Mouse (Mus musculus): ENCODE data around the gene Exoc3l. TPM values are rescaled to one million over a fixed set of nuclear protein-coding genes. Genes with fewer than 3 reads are reported as not detected.

Exoc3l gene
- total RNA-seq, 2 experiments from 2014 or later = 1.4 TPM

DNA sequence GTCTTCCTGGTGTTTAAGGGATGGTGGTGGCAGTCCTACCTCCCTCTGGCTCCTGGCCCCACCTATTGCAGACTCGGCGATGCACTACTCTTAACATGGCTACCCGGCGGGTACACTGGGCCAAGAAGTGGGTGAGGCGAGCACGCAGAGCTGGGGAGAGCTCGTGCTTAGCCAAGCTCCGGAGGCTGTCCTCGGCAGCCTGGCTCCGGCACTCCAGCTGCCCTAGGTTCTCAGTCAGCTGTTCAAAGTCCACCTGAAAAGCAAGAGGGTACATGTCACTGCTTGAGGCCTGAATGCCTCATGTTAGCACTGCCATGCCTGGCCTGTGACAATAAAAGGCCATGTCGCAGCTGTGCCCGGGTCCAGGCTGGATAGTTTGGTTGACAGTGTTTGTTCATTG, 34.4 kb upstream of the Exoc3l start:
- Histone ChIP-seq H3K27ac (no peak overlapping the region), H3K4me3 (no peak overlapping the region)
- DNase-seq (ENCODE audit: low spot score in 2 of 2) = no peak
- no peak for TF ChIP-seq CTCF (conservative IDR thresholded peaks at IDR 0.05)

DNA sequence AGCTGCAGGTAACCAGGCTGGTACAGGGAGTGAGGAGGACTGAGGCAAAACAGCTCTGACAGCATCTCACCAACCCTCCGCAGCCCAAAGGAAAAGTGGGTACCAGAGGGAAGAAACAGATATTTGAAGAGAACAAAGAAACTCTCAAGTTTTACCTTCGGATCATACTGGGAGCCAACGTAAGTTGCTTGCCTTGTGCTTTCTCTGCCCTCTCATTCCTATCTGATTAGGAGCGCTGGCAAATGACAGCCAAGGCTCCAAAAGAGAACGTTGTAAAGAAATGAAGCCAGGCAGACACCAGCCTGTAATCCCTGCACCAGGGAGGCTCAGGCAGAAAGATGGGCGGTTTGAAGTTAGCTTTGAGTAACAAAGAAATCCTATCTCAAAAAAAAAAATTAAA, 31.1 kb upstream of the Exoc3l start:
- Histone ChIP-seq H3K4me3 (peak overlapping the region; percentile 99), H3K27ac (peak overlapping the region; percentile 98)
- TF ChIP-seq CTCF (conservative IDR thresholded peaks at IDR 0.05) = no peak
- DNase-seq (ENCODE audit: low spot score in 2 of 2) = no peak

DNA sequence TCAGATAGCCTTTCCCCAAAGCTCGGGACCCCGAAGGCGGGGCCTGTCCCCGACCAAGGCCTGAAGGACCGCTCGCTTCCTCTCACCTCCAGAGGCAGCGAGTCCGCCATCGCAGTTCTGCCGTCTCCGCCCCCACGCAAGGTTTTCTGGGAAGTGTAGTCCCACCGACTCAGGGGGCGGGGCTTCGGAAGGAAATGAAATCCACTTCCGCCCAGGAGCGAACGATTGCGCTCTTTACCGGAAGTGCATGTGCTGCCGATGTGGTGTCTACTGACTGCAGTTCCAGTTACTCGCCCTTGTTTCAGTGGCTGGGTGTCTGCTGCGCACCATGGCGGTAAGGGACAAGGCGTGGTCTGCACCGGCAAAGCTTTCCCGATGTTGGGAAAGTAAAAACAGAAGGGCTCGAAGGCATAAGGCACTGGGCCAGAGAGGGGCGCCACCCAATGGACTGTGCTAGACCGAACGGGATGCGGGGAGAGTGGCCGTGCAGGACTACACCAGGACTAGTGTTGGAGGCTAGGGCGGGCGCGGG, 30.3 kb upstream of the Exoc3l start, which contains the start of the genes Lrrc29 and Tmem208:
Gene Lrrc29 (minus strand): TSS at position 138 of the 532 bp plus-strand sequence.
Gene Tmem208 (plus strand): TSS at position 214 of the 532 bp plus-strand sequence.
- TF ChIP-seq CTCF (conservative IDR thresholded peaks at IDR 0.05) = peak; percentile 66
- peak within 1 kb of the TSS; percentile 98 for H3K27ac ChIP-seq
- DNase-seq (ENCODE audit: low spot score in 2 of 2) = peak; percentile 97
- peak within 1 kb of the TSS; percentile 99 for H3K4me3 ChIP-seq

DNA sequence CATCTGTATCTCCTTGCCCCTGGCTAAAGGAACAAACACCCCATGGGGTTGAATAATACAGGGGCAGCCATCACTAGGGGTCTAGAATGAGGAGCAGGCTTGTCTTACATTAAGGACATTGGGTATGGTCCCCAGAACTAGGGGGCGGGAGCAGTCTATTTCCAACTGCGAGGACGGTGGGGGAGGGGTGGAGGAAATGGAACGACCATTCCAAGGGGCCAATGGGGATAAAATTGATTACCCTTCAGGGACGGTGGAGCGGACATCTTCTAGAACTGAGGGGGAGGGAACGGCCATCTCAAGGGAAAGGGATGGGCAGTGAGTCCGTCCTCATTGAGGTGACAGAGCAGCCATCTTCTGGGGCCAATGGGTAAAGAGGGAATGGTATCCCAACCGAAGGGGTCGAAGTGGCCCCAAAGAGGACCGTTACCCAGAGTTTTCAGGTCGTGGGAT, 29.8 kb upstream of the Exoc3l start:
- DNase-seq (ENCODE audit: low spot score in 2 of 2) = no peak
- no peak for TF ChIP-seq CTCF (conservative IDR thresholded peaks at IDR 0.05)
- H3K4me3 ChIP-seq = peak overlapping the region; percentile 99
- peak overlapping the region; percentile 98 for H3K27ac ChIP-seq

DNA sequence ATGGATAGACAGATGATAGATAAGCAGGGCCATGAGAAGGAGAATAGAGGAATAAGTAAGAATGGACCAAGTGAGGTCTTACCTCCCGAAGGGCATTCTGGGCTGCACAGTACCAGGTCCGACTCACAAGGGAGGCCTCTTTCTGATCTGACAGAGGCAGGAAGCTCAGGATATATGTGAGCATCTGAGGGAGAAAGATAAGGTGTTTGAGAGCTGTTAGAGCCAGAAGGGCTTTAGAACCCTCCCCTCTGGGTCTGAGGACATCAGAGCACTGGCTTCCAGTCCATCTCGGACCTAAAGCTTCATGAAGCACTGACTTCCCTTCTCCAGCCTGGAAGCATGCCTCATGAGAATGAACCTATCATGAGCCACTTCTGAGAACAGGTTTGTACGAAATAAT, 27.3 kb upstream of the Exoc3l start:
- TF ChIP-seq CTCF (conservative IDR thresholded peaks at IDR 0.05) = no peak
- no peak overlapping the region for H3K27ac ChIP-seq
- no peak overlapping the region for H3K4me3 ChIP-seq
- no peak for DNase-seq (ENCODE audit: low spot score in 2 of 2)

DNA sequence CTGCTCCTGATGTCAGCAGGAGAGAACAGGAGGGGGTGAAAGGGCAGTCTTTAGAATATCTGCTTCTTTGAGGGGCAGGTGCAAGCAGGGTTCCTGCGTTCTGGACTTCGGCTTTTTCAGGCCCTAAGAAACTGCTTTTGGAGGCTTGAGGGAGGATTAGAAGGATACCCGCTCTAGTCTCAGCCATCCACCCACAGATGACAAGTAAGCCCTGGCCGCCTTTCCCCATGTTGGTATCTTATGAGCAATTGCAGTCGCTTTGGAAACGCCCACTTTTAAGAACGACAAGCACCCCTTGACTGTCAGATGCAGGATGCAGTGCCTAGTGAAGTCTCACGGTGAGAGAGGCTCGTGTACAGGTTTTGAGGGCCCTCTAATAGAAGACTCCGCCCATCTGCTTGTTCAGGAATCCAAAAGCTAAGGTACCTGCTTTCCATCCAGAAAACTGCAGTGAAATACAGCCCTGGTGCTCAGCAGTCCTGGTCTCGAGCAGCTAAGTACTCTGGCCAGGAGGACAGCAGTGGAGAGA, 22.8 kb upstream of the Exoc3l start:
- no peak for DNase-seq (ENCODE audit: low spot score in 2 of 2)
- no peak overlapping the region for H3K4me3 ChIP-seq
- no peak overlapping the region for H3K27ac ChIP-seq
- no peak for TF ChIP-seq CTCF (conservative IDR thresholded peaks at IDR 0.05)

DNA sequence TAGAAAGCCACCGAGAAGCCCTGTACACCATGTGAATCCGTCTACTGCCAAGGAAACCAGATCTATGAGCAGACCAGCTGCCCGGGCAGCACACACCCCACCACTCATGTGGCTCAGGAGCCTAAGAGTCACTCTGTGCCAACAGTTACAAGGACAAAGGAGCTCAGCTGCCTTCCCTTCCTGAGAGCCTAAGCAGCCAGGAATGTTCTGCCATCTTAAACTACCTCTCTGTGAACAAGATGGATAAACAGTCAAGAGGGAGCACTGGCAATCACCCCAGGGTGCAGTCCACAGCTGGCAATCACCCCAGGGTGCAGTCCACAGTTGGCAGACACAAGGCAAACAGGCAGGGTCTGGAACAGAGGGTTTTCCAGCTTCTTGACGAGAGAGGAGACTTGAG, 22.0 kb upstream of the Exoc3l start:
- H3K27ac ChIP-seq = no peak overlapping the region; the same call in 1 of the 2 replicates
- no peak for DNase-seq (ENCODE audit: low spot score in 2 of 2)
- no peak overlapping the region for H3K4me3 ChIP-seq
- no peak for TF ChIP-seq CTCF (conservative IDR thresholded peaks at IDR 0.05)

DNA sequence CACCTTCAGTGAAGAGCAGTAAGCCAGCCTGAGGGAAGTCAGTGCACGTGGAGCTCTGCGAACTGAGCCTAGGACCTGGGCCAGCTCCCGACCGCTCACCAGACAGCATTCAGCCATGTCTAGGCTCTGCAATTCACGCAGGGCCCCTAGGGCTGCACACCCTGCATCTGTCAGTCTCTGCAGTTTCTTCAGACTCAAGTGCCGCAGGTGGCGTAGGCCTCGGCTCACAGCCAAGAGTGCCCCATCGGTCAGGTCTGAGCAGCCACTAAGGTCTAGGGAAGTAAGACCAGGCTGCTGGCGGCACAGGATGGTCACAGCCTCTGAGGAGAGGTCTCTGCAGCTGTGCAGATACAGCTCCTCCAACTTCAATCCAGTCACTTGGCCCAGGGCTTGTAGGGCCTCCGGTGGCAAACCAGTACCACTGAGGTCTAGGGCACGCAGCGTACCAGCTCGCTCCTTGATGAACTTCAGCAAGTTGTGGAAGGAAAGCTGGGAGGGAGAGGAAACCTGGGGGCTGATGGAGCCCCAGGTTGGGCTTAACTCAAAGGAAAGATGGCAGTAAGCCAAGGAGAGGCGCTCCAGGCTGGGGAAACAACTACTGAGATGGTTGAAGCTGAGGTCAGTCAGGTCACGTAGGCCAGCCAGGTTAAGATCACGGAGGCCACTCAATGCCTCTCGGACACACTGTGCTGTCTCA, 19.3 kb upstream of the Exoc3l start:
- Histone ChIP-seq H3K27ac (no peak overlapping the region), H3K4me3 (no peak overlapping the region)
- TF ChIP-seq CTCF (conservative IDR thresholded peaks at IDR 0.05) = no peak
- DNase-seq (ENCODE audit: low spot score in 2 of 2) = no peak

DNA sequence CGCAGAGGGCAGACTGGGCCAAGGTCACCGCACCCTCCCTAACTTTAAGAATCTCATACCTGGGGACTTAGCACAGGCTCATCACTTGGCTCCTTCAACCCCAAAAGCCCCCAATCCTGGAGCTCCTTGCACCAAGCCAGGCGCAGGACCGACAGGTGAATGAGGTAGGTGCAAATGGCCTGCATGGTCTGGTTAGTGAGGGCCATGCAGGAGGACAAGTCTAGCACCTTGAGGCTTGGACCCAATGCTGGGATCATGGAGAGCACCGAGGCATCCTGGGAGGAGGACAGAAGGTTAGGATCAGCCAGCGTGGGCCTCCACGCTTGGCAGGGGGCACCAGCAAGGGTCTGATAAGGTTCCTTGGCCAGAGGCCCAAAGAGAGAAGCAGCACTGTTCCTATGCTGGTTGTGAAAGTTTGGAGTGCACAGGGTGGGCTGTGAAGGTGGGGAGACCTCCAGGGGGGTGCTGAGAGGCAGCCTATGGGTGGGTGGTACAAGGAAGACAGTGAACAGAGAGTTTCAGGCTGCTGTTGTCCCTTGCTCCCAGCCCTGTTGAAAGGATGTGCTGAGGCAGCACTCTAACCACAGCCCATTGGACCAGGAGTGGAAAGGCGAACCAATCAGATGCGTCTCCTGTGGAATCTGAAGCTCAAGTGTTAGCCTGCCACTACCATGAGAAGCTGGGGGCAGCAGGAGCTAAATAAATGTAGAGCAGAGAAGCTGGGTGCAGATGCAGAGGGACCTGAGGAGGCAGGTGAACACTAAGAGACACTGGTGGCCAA, 17.9 kb upstream of the Exoc3l start:
- no peak for DNase-seq (ENCODE audit: low spot score in 2 of 2)
- Histone ChIP-seq H3K27ac (no peak overlapping the region), H3K4me3 (no peak overlapping the region)
- TF ChIP-seq CTCF (conservative IDR thresholded peaks at IDR 0.05) = no peak

DNA sequence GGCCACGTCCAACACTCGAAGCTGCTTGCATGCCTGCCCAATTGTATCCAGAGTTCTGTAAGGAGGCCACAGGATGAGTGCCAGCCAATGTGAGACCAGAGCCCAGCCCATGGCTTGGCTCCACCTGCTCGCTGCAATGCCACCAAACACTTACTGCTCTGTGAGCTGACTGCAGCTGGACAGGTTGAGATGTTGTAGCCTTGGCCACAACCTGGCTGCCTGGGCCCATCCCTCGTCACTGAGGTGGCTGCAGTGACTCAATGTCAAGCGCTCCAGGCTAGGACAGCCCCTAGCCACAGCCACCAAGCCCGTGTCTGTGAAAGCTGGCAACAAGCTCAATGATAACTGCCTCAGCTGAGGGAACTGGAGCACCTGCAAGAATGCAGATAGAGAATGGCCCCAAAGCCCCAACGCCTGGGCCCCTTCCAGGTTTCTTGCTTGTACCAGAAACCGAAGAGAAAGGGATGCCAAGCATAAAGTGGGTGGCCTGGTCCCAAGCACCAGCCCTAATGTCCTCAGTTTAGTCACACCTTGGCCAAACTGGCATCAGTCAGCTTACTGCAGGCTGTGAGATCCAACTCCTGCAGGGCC, 17.1 kb upstream of the Exoc3l start:
- TF ChIP-seq CTCF (conservative IDR thresholded peaks at IDR 0.05) = no peak
- H3K4me3 ChIP-seq = no peak overlapping the region
- no peak for DNase-seq (ENCODE audit: low spot score in 2 of 2)
- H3K27ac ChIP-seq = no peak overlapping the region

DNA sequence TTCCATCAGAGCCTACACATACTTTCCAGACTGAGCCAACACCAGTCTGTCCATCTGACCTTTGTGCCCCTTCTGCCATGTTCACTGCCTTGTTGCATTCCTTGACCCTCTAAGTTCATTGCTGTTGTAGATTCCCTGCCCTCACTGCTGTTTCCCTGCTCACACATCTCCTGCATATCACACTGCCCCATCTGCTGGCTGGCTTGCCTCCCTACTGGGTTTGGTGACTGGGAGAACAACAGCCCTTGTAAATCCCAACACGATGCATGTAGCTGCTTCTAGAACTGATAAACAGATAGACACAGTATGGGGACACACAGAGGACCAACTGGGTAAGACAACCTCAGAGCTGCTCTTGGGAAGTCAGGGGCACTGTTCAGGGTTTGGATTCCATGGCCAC, 15.8 kb upstream of the Exoc3l start:
- no peak overlapping the region; the same call in 1 of the 2 replicates for H3K27ac ChIP-seq

DNA sequence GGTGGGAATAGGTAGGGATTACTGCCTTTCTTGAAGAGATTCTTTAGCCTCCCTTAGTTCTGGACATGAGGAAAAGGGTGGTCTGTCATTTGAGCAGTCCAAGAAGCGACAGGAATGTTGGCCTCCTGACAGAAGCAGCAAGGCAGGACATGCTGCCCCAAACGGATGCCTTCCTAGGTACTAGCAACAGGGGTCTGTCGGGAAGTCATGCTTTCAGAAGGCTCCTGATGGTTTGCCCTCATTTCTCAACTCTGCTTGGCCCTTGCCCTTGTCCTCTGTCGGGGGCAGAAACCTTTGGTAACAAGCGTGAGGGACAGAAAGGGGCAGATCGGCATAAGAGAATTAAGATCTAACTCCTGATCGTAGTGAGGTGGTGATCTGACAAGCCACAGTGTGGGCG, 14.2 kb upstream of the Exoc3l start:
- Histone ChIP-seq H3K27ac (no peak overlapping the region), H3K4me3 (no peak overlapping the region)
- no peak for TF ChIP-seq CTCF (conservative IDR thresholded peaks at IDR 0.05)
- no peak for DNase-seq (ENCODE audit: low spot score in 2 of 2)

More for the DNA sequence above, 15.8 kb upstream of the Exoc3l start:
- no peak for DNase-seq (ENCODE audit: low spot score in 2 of 2)
- no peak overlapping the region for H3K4me3 ChIP-seq
- peak; percentile 42 for TF ChIP-seq CTCF (conservative IDR thresholded peaks at IDR 0.05)
